Mouse (Mus musculus) stomach, postnatal 0 days (tissue): ENCODE measurements around the gene Uck2. TPM values are rescaled to one million over a fixed set of nuclear protein-coding genes. Genes with fewer than 3 reads are reported as not detected.

Source experiments
- ATAC-seq: fragments of 200-750 bp; cut with Nextera tagmentation; 2 replicates; pipeline ENCODE4 v1.8.0; 2017; ENCODE audit not compliant: low FRiP score, low TSS enrichment
- DNase-seq: peaks from one replicate; pipeline ENCODE4 v3.0.0-alpha.2; 2016; ENCODE audit warnings: low spot score
- H3K27ac ChIP-seq: fragments of 300-500 bp; sonication (generic); replicated peaks from 2 replicates; pipeline ENCODE4 v1.5.1; 2014; ENCODE audit warnings: mild to moderate bottlenecking, control low read depth
- H3K27me3 ChIP-seq: fragments of 300-500 bp; sonication (generic); 2 replicates; pipeline ENCODE4 v1.6.1; 2014; ENCODE audit warnings: low read length; ENCODE audit not compliant: control insufficient read depth, insufficient read depth
- H3K36me3 ChIP-seq: fragments of 300-500 bp; sonication (generic); 2 replicates; pipeline ENCODE4 v1.6.1; 2014; ENCODE audit warnings: low read length, mixed read lengths; ENCODE audit not compliant: control insufficient read depth, insufficient read depth
- H3K4me1 ChIP-seq: fragments of 300-500 bp; sonication (generic); replicated peaks from 2 replicates; pipeline ENCODE4 v1.6.1; 2014; ENCODE audit warnings: antibody characterized with exemption; ENCODE audit not compliant: control insufficient read depth, insufficient read depth
- H3K4me2 ChIP-seq: fragments of 300-500 bp; sonication (generic); replicated peaks from 2 replicates; pipeline ENCODE4 v1.6.1; 2014; ENCODE audit warnings: low read depth, mild to moderate bottlenecking, control low read depth, moderate library complexity
- H3K4me3 ChIP-seq: fragments of 300-500 bp; sonication (generic); 2 replicates; pipeline ENCODE4 v1.5.1; 2014; ENCODE audit warnings: low read depth, low read length, control low read depth
- H3K9ac ChIP-seq: fragments of 300-500 bp; sonication (generic); 2 replicates; pipeline ENCODE4 v1.6.1; 2014; ENCODE audit warnings: mild to moderate bottlenecking, low read length, control low read depth, mixed read lengths
- H3K9me3 ChIP-seq: fragments of 300-500 bp; sonication (generic); 2 replicates; pipeline ENCODE4 v1.6.1; 2016; ENCODE audit warnings: low read length; ENCODE audit not compliant: control insufficient read depth
- CTCF ChIP-seq: IDR thresholded peaks from 2 replicates; pipeline ENCODE4 v1.5.1; 2016; ENCODE audit warnings: antibody characterized with exemption, low read depth, mild to moderate bottlenecking, moderate library complexity
- EP300 ChIP-seq: optimal IDR thresholded peaks from 2 replicates; pipeline ENCODE3; 2016; ENCODE audit warnings: antibody characterized with exemption
- WGBS: fragments of 180-500 bp; shearing (Covaris S2); extraction: QIAGEN DNeasy Blood & Tissue Kit; methylation state at CpG from one replicate; pipeline ENCODE4 v1.1.7; 2014; 5-methylcytosine and 5-hydroxymethylcytosine counted together
- polyA plus RNA-seq: library from polyadenylated mRNA; unstranded; fragments of >200 nt; fragmentation: Nextera tagmentation; extraction: Ambion mirVana; gene quantifications from 2 replicates; pipeline ENCODE4 v1.2.1, GENCODE M21; 2015

The Uck2 gene
- polyA plus RNA-seq, 1 experiment from 2014 or later = 52.5 TPM

DNA sequence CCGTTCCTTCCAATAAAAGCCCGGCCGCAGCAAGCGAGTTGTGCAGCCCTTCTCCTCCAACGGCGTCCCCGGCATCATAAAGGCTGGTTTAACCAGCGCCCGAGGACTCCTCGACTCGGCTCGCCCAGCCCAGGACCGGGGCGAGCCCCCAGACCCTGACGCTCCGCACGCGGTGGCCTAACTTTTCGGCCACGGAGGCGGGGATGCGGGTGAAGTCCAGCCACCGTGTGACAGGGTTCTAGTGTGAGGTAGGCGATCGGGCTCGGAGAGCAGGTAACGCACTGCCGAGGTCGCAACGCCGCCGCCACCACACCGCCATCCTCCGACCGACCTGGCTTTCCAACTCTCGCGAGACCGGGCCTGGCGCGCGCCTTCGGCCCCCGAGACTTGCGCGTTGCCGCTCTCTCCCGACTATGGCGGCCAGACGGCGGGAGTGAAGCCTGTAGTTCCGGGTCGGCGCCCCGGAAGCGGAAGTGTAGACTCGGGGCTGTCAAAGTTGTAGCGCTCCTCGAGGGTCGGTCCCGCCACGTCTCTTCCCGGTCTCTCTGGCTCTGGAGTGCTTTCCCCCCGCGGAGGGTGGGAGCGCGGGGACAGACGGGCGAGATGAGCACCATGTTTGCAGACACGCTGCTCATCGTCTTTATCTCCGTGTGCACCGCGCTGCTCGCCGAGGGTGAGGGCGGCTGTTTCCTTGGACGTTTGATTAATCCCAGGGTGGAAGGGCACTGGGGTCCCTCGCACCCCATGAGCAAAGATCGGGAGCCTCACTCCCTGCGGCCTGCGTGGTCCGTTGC, 23.3 kb upstream of the Uck2 start, which contains the start of gene Tmco1:
TSS of gene Tmco1 (plus strand) at position 118 of the 794 bp plus-strand sequence.
- Histone ChIP-seq H3K9ac (peak within 1 kb of the TSS; percentile 90), H3K36me3 (no peaks in the 10 kb centered on the region), H3K27me3 (no peaks in the 10 kb centered on the region), H3K27ac (peak within 1 kb of the TSS; percentile 95), H3K4me3 (peak within 1 kb of the TSS; percentile 69), H3K9me3 (no peaks in the 10 kb centered on the region), H3K4me2 (peak within 1 kb of the TSS; percentile 91), H3K4me1 (no peaks in the 10 kb centered on the region)
- TF ChIP-seq CTCF (peak; percentile 41; the same call in 1 of the 2 replicates), EP300 (peak; percentile 99)
- under 1% methylated on average over 82 of the region's 82 CpGs for WGBS
- ATAC-seq (peak; percentile 99), DNase-seq (peak; percentile 98)

GRCm38 (mm10) chr1:167307674-167308073, 22.6 kb upstream of the Uck2 start:
- ATAC-seq (no peak), DNase-seq (no peak)
- 54% methylated on average over 11 of the region's 11 CpGs for WGBS
- H3K4me1 ChIP-seq = no peaks in the 10 kb centered on the region
- no peaks in the 10 kb centered on the region for H3K9me3 ChIP-seq
- no peaks in the 10 kb centered on the region for H3K36me3 ChIP-seq
- peak overlapping the region; percentile 95; the same call in 1 of the 2 replicates for H3K27ac ChIP-seq
- peak overlapping the region; percentile 90; the same call in 1 of the 2 replicates for H3K9ac ChIP-seq
- TF ChIP-seq EP300 (no peak), CTCF (no peak)
- H3K4me2 ChIP-seq = peak overlapping the region; percentile 73
- H3K4me3 ChIP-seq = peak overlapping the region; percentile 69
- no peaks in the 10 kb centered on the region for H3K27me3 ChIP-seq

DNA sequence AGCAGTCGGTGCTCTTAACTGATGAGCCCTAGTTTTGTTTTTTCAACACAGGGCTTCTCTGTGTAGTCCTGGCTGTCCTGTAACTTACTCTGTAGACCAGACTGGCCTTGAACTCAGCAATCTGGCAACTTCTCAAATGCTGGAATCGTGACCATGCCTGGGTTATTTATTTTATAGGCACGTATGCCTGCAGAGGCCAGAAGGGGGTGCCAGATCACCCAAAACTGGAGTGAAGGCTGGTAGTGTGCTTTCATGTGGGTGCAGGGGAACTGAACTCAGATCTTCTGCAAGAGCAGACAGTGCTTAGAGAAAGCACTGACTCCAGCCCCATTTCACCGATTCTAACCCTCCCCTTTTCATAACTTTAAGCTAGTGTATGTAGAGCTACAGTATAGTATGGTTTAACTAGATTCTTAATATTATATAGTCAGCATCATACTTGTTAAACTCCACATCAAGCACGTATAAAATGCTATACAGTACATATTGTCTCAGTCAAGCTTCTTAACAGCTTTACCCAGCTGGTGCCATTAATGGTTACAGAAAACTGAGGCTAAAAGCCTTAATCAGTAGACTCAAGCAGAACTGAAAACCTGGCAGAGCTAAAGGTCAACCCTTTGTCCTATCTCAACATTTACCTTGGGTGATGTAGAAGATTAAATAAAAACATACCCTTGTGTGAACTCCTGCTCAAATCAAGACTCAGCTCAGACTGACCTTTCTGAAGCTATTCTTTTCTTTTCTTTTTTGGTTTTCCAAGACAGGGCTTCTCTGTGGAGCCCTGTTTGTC, 21.5 kb upstream of the Uck2 start:
- H3K27ac ChIP-seq = no peak overlapping the region
- no peak overlapping the region for H3K4me2 ChIP-seq
- WGBS = 47% methylated on average over 5 of the region's 5 CpGs
- H3K27me3 ChIP-seq = no peaks in the 10 kb centered on the region
- no peak for ATAC-seq
- DNase-seq = peak; percentile 44
- H3K4me1 ChIP-seq = no peaks in the 10 kb centered on the region
- no peaks in the 10 kb centered on the region for H3K9me3 ChIP-seq
- TF ChIP-seq EP300 (no peak), CTCF (peak; percentile 65)
- H3K36me3 ChIP-seq = no peaks in the 10 kb centered on the region
- no peak overlapping the region for H3K4me3 ChIP-seq
- H3K9ac ChIP-seq = no peak overlapping the region

DNA sequence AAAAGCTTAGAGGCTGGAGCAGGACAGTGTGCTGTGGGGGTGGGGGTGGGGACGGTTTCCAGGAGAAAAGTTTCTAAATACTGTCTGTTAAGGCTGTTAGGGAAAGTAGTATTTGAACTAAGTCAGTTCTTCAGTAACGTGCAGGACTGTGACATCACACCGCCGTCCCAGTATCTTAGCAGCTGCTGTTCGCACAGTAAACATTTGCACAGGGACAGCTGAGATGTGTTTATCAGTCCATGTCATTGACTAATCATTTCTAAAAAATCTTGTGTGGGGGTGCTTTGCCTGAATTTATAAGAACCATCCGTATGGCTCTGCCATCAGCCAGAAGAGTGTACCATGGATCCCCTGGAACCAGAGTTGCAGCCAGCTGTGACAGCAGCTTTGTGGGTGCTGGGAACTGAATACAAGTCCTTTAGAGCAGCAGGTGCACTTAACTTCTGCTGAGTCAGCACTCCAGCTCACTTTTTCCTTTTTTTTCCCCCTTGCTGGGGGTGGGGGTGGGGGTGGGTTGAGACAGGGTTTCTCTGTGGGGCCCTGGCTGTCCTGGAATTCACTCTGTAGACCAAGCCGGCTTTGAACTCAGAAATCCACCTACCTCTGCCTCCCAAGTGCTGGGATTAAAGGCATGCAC, 20.5 kb upstream of the Uck2 start:
- no peak overlapping the region for H3K4me2 ChIP-seq
- H3K9ac ChIP-seq = no peak overlapping the region
- TF ChIP-seq CTCF (no peak), EP300 (no peak)
- DNase-seq (no peak), ATAC-seq (no peak)
- H3K27ac ChIP-seq = no peak overlapping the region
- WGBS = 31% methylated on average over 7 of the region's 7 CpGs
- no peak overlapping the region for H3K4me3 ChIP-seq
- H3K9me3 ChIP-seq = no peaks in the 10 kb centered on the region
- H3K36me3 ChIP-seq = no peaks in the 10 kb centered on the region
- H3K4me1 ChIP-seq = no peaks in the 10 kb centered on the region
- H3K27me3 ChIP-seq = no peaks in the 10 kb centered on the region

- Histone ChIP-seq H3K27me3 (no peaks in the 10 kb centered on the region), H3K4me1 (no peaks in the 10 kb centered on the region), H3K9me3 (no peaks in the 10 kb centered on the region), H3K4me2 (no peak overlapping the region), H3K4me3 (no peak overlapping the region), H3K9ac (no peak overlapping the region), H3K27ac (no peak overlapping the region), H3K36me3 (no peaks in the 10 kb centered on the region)
- ATAC-seq (no peak), DNase-seq (no peak)
- 64% methylated on average over 2 of the region's 2 CpGs for WGBS
- no peak for TF ChIP-seq EP300
- no peak for TF ChIP-seq CTCF
Measured at GRCm38 (mm10) chr1:167300122-167300521, 15.0 kb upstream of the Uck2 start.
